Mouse (Mus musculus): ENCODE results near the gene Ctse. TPM values are rescaled to one million over a fixed set of nuclear protein-coding genes. Genes with fewer than 3 reads are reported as not detected.

Ctse gene
- polyA plus RNA-seq (2014; fragmentation: Nextera tagmentation; extraction: Ambion mirVana): 0.18 and 0.49 TPM in 2 replicates

DNA sequence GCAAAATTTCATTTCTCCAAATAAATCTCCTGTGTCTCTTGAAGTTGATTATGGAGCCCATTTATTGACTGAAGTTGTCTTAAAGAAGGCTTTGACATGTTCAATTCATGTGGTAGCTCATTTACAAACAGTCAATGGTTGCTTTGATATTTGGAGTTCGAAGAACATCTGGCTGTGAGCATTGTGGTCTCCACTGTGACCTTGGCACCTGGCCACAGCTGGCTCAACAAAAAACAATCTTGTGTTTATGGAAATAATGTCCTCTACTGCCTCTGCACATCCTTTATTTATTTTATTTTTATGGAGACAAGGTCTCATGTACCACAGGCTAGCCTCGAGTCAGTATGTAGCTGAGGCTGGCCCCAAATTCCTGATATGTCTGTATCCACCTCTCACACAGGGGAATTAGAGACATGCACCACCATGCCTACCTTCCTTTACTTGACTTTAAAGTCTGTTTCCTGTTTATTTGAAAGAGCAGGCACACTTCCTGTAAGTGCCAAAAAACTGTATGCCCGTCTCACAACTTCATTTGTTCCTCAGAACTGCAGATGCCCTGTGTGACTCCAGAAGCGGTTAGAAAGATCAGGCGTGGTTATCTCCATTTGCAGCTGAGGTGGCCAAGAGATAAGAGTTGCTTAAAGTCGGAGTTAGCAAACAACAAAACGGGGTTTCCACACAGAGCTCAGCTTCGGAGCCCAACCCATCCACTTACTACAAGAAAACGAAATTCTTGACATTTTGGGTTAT is at the start of gene Ctse:
Ctse (plus strand) TSS at position 516 of the 750 bp plus-strand sequence.
- H3K27ac ChIP-seq (ENCODE audit: low read depth, low read length): no peak within 1 kb of the TSS
- H3K36me3 ChIP-seq (ENCODE audit: control insufficient read depth, insufficient read depth, low read length): no peaks in the 10 kb centered on the region
- DNase-seq (ENCODE audit: low spot score) (no peak), ATAC-seq (ENCODE audit: insufficient read depth, low FRiP score, low TSS enrichment) (no peak)
- H3K4me3 ChIP-seq (ENCODE audit: low read depth, low read length): no peak within 1 kb of the TSS
- H3K4me2 ChIP-seq (ENCODE audit: low read depth): no peak within 1 kb of the TSS
- H3K4me1 ChIP-seq (ENCODE audit: control insufficient read depth, insufficient read depth, low read length): no peaks in the 10 kb centered on the region
- H3K9me3 ChIP-seq (ENCODE audit: control insufficient read depth, low read length): no peaks in the 10 kb centered on the region
- H3K9ac ChIP-seq (ENCODE audit: low read length): no peak within 1 kb of the TSS
- 86% methylated on average over 9 of the region's 9 CpGs for whole genome bisulfite sequencing
- no peaks in the 10 kb centered on the region for H3K27me3 ChIP-seq (ENCODE audit: control insufficient read depth, insufficient read depth, low read length)

DNA sequence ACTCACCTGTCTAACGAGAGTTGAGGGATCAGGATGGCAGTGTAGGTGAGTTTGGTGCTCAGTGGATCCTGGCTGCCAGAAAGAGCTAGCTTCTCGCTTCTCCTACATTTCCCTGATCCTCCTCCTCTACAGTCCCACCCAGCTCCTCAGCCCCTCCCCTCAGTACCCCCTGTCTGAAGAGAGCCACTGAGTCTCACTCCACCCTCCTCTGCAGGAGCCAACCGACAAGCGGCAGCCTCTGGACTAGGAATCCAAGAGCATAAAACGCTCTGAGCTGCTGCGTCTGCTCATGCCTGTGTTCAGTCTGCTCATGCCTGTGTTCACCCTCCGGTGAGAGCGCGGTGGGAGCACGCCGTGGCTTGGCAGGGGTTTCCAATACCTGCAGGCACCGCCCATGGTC is 39.2 kb upstream of the Ctse start, which contains the start of gene Avpr1b:
Avpr1b (plus strand) TSS at position 335 of the 400 bp plus-strand sequence.
- ATAC-seq (ENCODE audit: insufficient read depth, low FRiP score, low TSS enrichment) (no peak), DNase-seq (ENCODE audit: low spot score) (no peak)
- Histone ChIP-seq H3K27ac (ENCODE audit: low read depth, low read length) (no peak within 1 kb of the TSS), H3K4me1 (ENCODE audit: control insufficient read depth, insufficient read depth, low read length) (no peaks in the 10 kb centered on the region), H3K27me3 (ENCODE audit: control insufficient read depth, insufficient read depth, low read length) (no peaks in the 10 kb centered on the region), H3K36me3 (ENCODE audit: control insufficient read depth, insufficient read depth, low read length) (no peaks in the 10 kb centered on the region), H3K9ac (ENCODE audit: low read length) (no peak within 1 kb of the TSS), H3K4me2 (ENCODE audit: low read depth) (no peak within 1 kb of the TSS), H3K4me3 (ENCODE audit: low read depth, low read length) (no peak within 1 kb of the TSS), H3K9me3 (ENCODE audit: control insufficient read depth, low read length) (no peaks in the 10 kb centered on the region)
- WGBS: 45% methylated on average over 12 of the region's 12 CpGs

DNA sequence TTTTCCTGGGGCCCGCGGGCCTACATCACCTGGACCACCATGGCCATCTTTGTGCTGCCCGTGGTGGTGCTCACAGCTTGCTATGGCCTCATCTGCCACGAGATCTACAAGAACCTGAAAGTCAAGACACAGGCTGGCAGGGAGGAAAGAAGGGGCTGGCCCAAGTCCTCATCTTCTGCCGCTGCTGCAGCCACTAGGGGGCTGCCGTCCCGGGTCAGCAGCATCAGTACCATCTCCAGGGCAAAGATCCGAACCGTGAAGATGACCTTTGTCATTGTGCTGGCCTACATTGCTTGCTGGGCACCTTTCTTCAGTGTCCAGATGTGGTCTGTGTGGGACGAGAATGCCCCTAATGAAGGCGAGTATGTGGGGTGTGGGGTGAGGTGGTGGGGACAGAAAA is 37.8 kb upstream of the Ctse start:
- ATAC-seq (ENCODE audit: insufficient read depth, low FRiP score, low TSS enrichment): no peak
- Histone ChIP-seq H3K4me2 (ENCODE audit: low read depth) (no peak overlapping the region), H3K36me3 (ENCODE audit: control insufficient read depth, insufficient read depth, low read length) (no peaks in the 10 kb centered on the region), H3K4me1 (ENCODE audit: control insufficient read depth, insufficient read depth, low read length) (no peaks in the 10 kb centered on the region), H3K9ac (ENCODE audit: low read length) (no peak overlapping the region), H3K27me3 (ENCODE audit: control insufficient read depth, insufficient read depth, low read length) (no peaks in the 10 kb centered on the region), H3K27ac (ENCODE audit: low read depth, low read length) (no peak overlapping the region), H3K4me3 (ENCODE audit: low read depth, low read length) (no peak overlapping the region), H3K9me3 (ENCODE audit: control insufficient read depth, low read length) (no peaks in the 10 kb centered on the region)
- 36% methylated on average over 11 of the region's 11 CpGs for WGBS
- no peak for DNase-seq (ENCODE audit: low spot score)

DNA sequence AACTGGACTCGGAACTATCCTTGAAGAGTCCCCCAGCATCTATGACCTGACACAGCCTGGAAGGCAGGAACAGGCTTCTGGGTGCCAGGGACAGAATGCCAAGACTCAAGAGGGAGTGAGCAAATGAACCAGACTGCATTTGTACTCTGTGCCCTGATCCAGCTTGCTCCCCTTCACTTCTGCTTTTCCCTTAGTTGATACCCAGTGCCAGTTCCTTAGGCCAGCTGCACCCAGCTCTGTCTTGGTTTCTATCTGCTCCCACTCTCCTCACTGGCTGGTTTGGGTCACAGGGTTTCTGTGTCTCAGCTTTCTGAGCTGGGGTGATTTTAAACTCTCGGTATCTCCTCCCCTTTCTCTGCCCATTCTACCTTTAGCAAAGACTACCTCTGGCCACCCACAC is 31.4 kb upstream of the Ctse start:
- Histone ChIP-seq H3K9ac (ENCODE audit: low read length) (no peak overlapping the region), H3K36me3 (ENCODE audit: control insufficient read depth, insufficient read depth, low read length) (no peaks in the 10 kb centered on the region), H3K27me3 (ENCODE audit: control insufficient read depth, insufficient read depth, low read length) (no peaks in the 10 kb centered on the region), H3K27ac (ENCODE audit: low read depth, low read length) (no peak overlapping the region), H3K9me3 (ENCODE audit: control insufficient read depth, low read length) (no peaks in the 10 kb centered on the region), H3K4me3 (ENCODE audit: low read depth, low read length) (no peak overlapping the region), H3K4me2 (ENCODE audit: low read depth) (no peak overlapping the region), H3K4me1 (ENCODE audit: control insufficient read depth, insufficient read depth, low read length) (no peaks in the 10 kb centered on the region)
- no peak for DNase-seq (ENCODE audit: low spot score)
- 71% methylated on average over 2 of the region's 2 CpGs for WGBS
- no peak for ATAC-seq (ENCODE audit: insufficient read depth, low FRiP score, low TSS enrichment)

- DNase-seq (ENCODE audit: low spot score) (no peak), ATAC-seq (ENCODE audit: insufficient read depth, low FRiP score, low TSS enrichment) (no peak)
- no peaks in the 10 kb centered on the region for H3K36me3 ChIP-seq (ENCODE audit: control insufficient read depth, insufficient read depth, low read length)
- H3K9me3 ChIP-seq (ENCODE audit: control insufficient read depth, low read length): no peaks in the 10 kb centered on the region
- no peak overlapping the region for H3K4me3 ChIP-seq (ENCODE audit: low read depth, low read length)
- H3K27me3 ChIP-seq (ENCODE audit: control insufficient read depth, insufficient read depth, low read length): no peaks in the 10 kb centered on the region
- H3K27ac ChIP-seq (ENCODE audit: low read depth, low read length): no peak overlapping the region
- H3K4me1 ChIP-seq (ENCODE audit: control insufficient read depth, insufficient read depth, low read length): no peaks in the 10 kb centered on the region
- no peak overlapping the region for H3K9ac ChIP-seq (ENCODE audit: low read length)
- H3K4me2 ChIP-seq (ENCODE audit: low read depth): no peak overlapping the region
- WGBS: 63% methylated on average over 4 of the region's 4 CpGs
These were observed 25.4 kb upstream of the Ctse start for GRCm38 (mm10) chr1:131612556-131613155.

- H3K9me3 ChIP-seq (ENCODE audit: control insufficient read depth, low read length): no peaks in the 10 kb centered on the region
These were observed 24.6 kb upstream of the Ctse start for GRCm38 (mm10) chr1:131613361-131614133.

GRCm38 (mm10) chr1:131614641-131615040 is 23.5 kb upstream of the Ctse start:
- H3K36me3 ChIP-seq (ENCODE audit: control insufficient read depth, insufficient read depth, low read length): no peaks in the 10 kb centered on the region
- H3K9ac ChIP-seq (ENCODE audit: low read length): no peak overlapping the region
- no peak overlapping the region for H3K27ac ChIP-seq (ENCODE audit: low read depth, low read length)
- H3K4me1 ChIP-seq (ENCODE audit: control insufficient read depth, insufficient read depth, low read length): no peaks in the 10 kb centered on the region
- H3K4me2 ChIP-seq (ENCODE audit: low read depth): no peak overlapping the region
- no peak for DNase-seq (ENCODE audit: low spot score)
- no peaks in the 10 kb centered on the region for H3K9me3 ChIP-seq (ENCODE audit: control insufficient read depth, low read length)
- ATAC-seq (ENCODE audit: insufficient read depth, low FRiP score, low TSS enrichment): no peak
- H3K27me3 ChIP-seq (ENCODE audit: control insufficient read depth, insufficient read depth, low read length): no peaks in the 10 kb centered on the region
- WGBS: 81% methylated on average over 6 of the region's 6 CpGs
- no peak overlapping the region for H3K4me3 ChIP-seq (ENCODE audit: low read depth, low read length)

More at GRCm38 (mm10) chr1:131613361-131614133, 24.6 kb upstream of the Ctse start:
- Histone ChIP-seq H3K9ac (ENCODE audit: low read length) (no peak overlapping the region), H3K27ac (ENCODE audit: low read depth, low read length) (no peak overlapping the region), H3K4me1 (ENCODE audit: control insufficient read depth, insufficient read depth, low read length) (no peaks in the 10 kb centered on the region), H3K27me3 (ENCODE audit: control insufficient read depth, insufficient read depth, low read length) (no peaks in the 10 kb centered on the region), H3K36me3 (ENCODE audit: control insufficient read depth, insufficient read depth, low read length) (no peaks in the 10 kb centered on the region), H3K4me3 (ENCODE audit: low read depth, low read length) (no peak overlapping the region), H3K4me2 (ENCODE audit: low read depth) (no peak overlapping the region)
- ATAC-seq (ENCODE audit: insufficient read depth, low FRiP score, low TSS enrichment) (peak; percentile 74), DNase-seq (ENCODE audit: low spot score) (peak; percentile 71)
- WGBS: 82% methylated on average over 16 of the region's 16 CpGs

DNA sequence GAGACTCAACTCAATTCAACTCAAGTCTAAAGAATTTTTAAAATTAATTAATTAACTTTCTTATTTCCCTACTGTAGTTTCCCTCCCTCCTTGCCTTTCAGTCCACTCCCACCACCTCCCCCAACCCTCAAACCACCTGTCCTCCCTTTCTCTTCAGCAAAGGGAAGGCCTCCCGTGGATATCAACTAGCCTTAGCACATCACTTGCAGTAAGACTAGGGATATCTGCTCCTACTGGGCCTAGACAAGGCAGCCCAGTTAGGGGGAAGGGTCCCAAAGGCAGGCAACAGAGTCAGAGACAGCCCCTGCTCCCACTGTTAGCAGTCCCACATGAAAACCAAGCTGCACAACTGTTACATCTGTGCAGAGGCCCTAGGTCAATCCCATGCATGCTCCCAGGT is 22.0 kb upstream of the Ctse start:
- no peaks in the 10 kb centered on the region for H3K36me3 ChIP-seq (ENCODE audit: control insufficient read depth, insufficient read depth, low read length)
- H3K27me3 ChIP-seq (ENCODE audit: control insufficient read depth, insufficient read depth, low read length): no peaks in the 10 kb centered on the region
- H3K27ac ChIP-seq (ENCODE audit: low read depth, low read length): no peak overlapping the region
- WGBS: 62% methylated on average over 1 of the region's 1 CpGs
- no peaks in the 10 kb centered on the region for H3K9me3 ChIP-seq (ENCODE audit: control insufficient read depth, low read length)
- H3K4me2 ChIP-seq (ENCODE audit: low read depth): no peak overlapping the region
- DNase-seq (ENCODE audit: low spot score): no peak
- no peak overlapping the region for H3K4me3 ChIP-seq (ENCODE audit: low read depth, low read length)
- ATAC-seq (ENCODE audit: insufficient read depth, low FRiP score, low TSS enrichment): no peak
- H3K4me1 ChIP-seq (ENCODE audit: control insufficient read depth, insufficient read depth, low read length): no peaks in the 10 kb centered on the region
- no peak overlapping the region for H3K9ac ChIP-seq (ENCODE audit: low read length)

All from neural tube, embryonic 11.5 days (tissue).